Mouse (Mus musculus) bone marrow macrophage, adult 2 months (primary cell): ENCODE measurements at regions not wholly inside any gene's neighbourhood (a gene's known extent, or its start where the extent isn't known, plus 50 kb on each side); places are given as distances from the start of the nearest gene placed in this dataset.

Source experiments
- CTCF ChIP-seq: IDR thresholded peaks from 2 replicates; pipeline ENCODE4 v1.5.1; 2012; ENCODE audit warnings: low read depth, mild to moderate bottlenecking, low read length, moderate library complexity
- POLR2A ChIP-seq: IDR thresholded peaks from 2 replicates; pipeline ENCODE4 v1.6.1; 2012; ENCODE audit warnings: mild to moderate bottlenecking, low read depth, low read length, borderline replicate concordance

DNA sequence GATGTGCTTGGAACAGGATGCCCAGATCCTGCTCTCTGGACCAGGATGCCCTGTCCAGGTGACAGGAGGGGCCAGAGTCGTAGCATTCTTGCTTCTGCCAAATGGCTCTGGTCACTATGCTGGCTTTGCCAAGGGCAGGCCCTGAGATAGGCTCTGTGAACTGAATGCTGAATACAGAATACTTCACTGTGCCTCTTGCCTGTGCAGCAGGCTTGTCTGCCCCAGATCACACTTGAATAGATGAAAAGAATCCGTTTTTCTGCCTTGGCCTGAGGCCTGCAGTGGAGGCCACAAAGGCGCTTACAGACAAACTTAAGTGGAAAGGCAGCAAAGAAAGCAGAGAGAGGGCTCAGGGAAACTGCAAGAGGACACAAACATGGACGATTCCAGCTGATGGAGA lies 99.7 kb upstream of the Arhgap32 start:
- no peak for TF ChIP-seq POLR2A
- no peak for TF ChIP-seq CTCF
